Mouse (Mus musculus): ENCODE measurements around the gene Parg. TPM values are rescaled to one million over a fixed set of nuclear protein-coding genes. Genes with fewer than 3 reads are reported as not detected.

The Parg gene
- 10.5 TPM for polyA plus RNA-seq (2012; fragmentation: generic; extraction: Trizol)

DNA sequence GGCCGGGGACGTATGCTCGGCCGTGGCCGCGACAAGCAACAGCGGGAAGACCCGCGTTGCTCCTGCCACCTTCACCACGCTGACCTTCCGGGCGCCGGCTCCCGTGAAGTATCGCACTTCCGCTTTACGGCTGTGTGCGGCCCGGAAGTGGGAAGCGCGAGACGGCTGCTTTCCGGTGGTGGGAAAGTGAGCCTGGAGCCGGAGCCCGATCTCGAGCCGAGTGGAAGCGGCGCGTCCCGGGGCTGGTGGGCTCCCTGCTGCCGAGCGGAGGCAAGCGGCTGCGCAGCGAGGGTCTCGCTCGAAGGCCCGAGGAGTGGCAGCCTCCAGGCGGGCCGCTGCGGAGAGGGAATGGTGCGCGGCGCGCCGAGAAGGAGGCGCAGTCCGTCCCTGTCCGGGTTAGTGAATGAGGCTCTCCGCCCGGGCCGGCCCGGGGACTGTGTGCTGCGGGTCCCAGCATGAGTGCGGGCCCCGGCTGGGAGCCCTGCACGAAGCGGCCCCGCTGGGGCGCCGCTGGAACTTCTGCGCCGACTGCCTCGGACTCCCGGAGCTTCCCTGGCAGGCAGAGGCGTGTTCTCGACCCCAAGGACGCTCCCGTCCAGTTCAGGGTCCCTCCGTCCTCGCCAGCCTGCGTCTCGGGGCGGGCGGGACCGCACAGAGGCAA, at the start of gene Parg, which contains the start of gene Timm23:
Parg (plus strand) TSS at position 159 of the 661 bp plus-strand sequence.
Timm23 (minus strand) TSS at position 108 of the 661 bp plus-strand sequence.
- Histone ChIP-seq H3K79me2 (ENCODE audit: control insufficient read depth, insufficient read depth) (peaks cover 86% of the 10 kb centered on the region), H3K36me3 (ENCODE audit: control insufficient read depth, insufficient read depth) (peaks cover 27% of the 10 kb centered on the region), H3K4me2 (ENCODE audit: low read depth) (peak within 1 kb of the TSS; percentile 97), H3K27me3 (ENCODE audit: control insufficient read depth, insufficient read depth, insufficient read length) (no peaks in the 10 kb centered on the region), H3ac (ENCODE audit: control insufficient read depth, insufficient read length) (peak within 1 kb of the TSS; percentile 99), H3K4me3 (peak within 1 kb of the TSS; percentile 89)
- TF ChIP-seq MAX (IDR thresholded peaks at IDR 0.05; ENCODE audit: low read depth) (no peak), POLR2A (IDR thresholded peaks at IDR 0.05; ENCODE audit: insufficient read length, low read depth) (peak; percentile 63)

DNA sequence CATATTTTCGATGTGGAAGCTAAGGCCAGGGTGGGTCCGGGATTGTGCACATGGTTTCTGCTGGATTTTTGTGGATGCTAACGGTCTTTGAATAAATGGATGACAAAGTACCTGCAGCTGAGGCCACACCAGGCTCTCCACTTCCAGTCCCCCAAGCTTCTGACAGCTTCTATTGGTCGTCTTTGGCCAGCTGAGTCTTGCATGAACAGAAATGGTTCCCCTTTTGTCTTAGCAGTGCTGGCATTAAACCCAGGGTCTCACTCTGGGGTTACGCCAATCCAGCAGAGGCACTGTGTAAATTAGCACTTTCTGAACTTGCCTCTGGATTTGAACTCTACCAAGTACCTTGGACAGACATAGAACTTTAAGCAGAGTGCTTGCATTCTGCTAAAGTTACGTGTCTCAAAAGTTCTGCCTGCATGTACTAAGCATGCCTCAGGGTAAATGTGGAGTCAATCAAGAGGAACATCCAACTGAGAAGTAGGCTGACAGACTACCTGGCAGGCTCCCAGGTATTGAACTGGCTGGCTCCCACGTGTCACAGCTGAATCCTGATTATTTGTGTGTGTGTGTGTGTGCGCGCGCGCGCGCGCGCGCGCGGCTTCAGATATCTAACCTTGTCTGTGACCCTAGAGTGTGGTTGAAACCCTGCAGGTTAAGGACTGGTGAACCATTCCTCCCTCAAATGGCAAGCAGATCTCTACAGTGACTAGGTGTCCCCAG, 49.3 kb upstream of the Parg start:
- Histone ChIP-seq H3K36me3 (ENCODE audit: control insufficient read depth, insufficient read depth) (no peaks in the 10 kb centered on the region), H3K27me3 (ENCODE audit: control insufficient read depth, insufficient read depth, insufficient read length) (peaks cover 25% of the 10 kb centered on the region), H3K79me2 (ENCODE audit: control insufficient read depth, insufficient read depth) (no peaks in the 10 kb centered on the region), H3K4me3 (no peak overlapping the region), H3ac (ENCODE audit: control insufficient read depth, insufficient read length) (no peak overlapping the region), H3K4me2 (ENCODE audit: low read depth) (no peak overlapping the region)
- TF ChIP-seq MYOD1 (IDR thresholded peaks at IDR 0.05; ENCODE audit: control insufficient read depth in 1 of 3, insufficient read length in 2 of 3, low read depth in 2 of 3) = no peak
- no peak for TF ChIP-seq REST (IDR thresholded peaks at IDR 0.05; ENCODE audit: insufficient read depth, insufficient read length)
- no peak for TF ChIP-seq MYOG (IDR thresholded peaks at IDR 0.05; ENCODE audit: control insufficient read depth in 1 of 3, insufficient read depth in 1 of 3, insufficient read length in 2 of 3, low read depth in 2 of 3)
- no peak for TF ChIP-seq POLR2AphosphoS2 (IDR thresholded peaks at IDR 0.05; ENCODE audit: insufficient read length, low read depth)
- no peak for TF ChIP-seq USF1 (IDR thresholded peaks at IDR 0.05; ENCODE audit: low read depth)
- TF ChIP-seq TCF3 (IDR thresholded peaks at IDR 0.05; ENCODE audit: insufficient read length, low read depth) = no peak
- TF ChIP-seq TCF12 (IDR thresholded peaks at IDR 0.05; ENCODE audit: insufficient read depth, poor library complexity, severe bottlenecking) = no peak
- no peak for TF ChIP-seq E2F4 (IDR thresholded peaks at IDR 0.05; ENCODE audit: insufficient read depth)
- TF ChIP-seq SRF (IDR thresholded peaks at IDR 0.05; ENCODE audit: control insufficient read depth, insufficient read length, low read depth) = no peak
- TF ChIP-seq POLR2A (IDR thresholded peaks at IDR 0.05; ENCODE audit: insufficient read length, low read depth) = no peak
- no peak for TF ChIP-seq MAX (IDR thresholded peaks at IDR 0.05; ENCODE audit: low read depth)
- TF ChIP-seq CEBPB (IDR thresholded peaks at IDR 0.05; ENCODE audit: insufficient read depth, poor library complexity, severe bottlenecking) = no peak

- Histone ChIP-seq H3K4me2 (ENCODE audit: low read depth) (no peak overlapping the region), H3K4me3 (no peak overlapping the region), H3K27me3 (ENCODE audit: control insufficient read depth, insufficient read depth, insufficient read length) (peaks cover 25% of the 10 kb centered on the region), H3K36me3 (ENCODE audit: control insufficient read depth, insufficient read depth) (no peaks in the 10 kb centered on the region), H3ac (ENCODE audit: control insufficient read depth, insufficient read length) (no peak overlapping the region), H3K79me2 (ENCODE audit: control insufficient read depth, insufficient read depth) (no peaks in the 10 kb centered on the region)
- no peak for TF ChIP-seq TCF3 (IDR thresholded peaks at IDR 0.05; ENCODE audit: insufficient read length, low read depth)
- no peak for TF ChIP-seq CEBPB (IDR thresholded peaks at IDR 0.05; ENCODE audit: insufficient read depth, poor library complexity, severe bottlenecking)
- no peak for TF ChIP-seq REST (IDR thresholded peaks at IDR 0.05; ENCODE audit: insufficient read depth, insufficient read length)
- TF ChIP-seq E2F4 (IDR thresholded peaks at IDR 0.05; ENCODE audit: insufficient read depth) = no peak
- TF ChIP-seq POLR2AphosphoS2 (IDR thresholded peaks at IDR 0.05; ENCODE audit: insufficient read length, low read depth) = no peak
- TF ChIP-seq USF1 (IDR thresholded peaks at IDR 0.05; ENCODE audit: low read depth) = no peak
- no peak for TF ChIP-seq TCF12 (IDR thresholded peaks at IDR 0.05; ENCODE audit: insufficient read depth, poor library complexity, severe bottlenecking)
- no peak for TF ChIP-seq MYOD1 (IDR thresholded peaks at IDR 0.05; ENCODE audit: control insufficient read depth in 1 of 3, insufficient read length in 2 of 3, low read depth in 2 of 3)
- no peak for TF ChIP-seq MYOG (IDR thresholded peaks at IDR 0.05; ENCODE audit: control insufficient read depth in 1 of 3, insufficient read depth in 1 of 3, insufficient read length in 2 of 3, low read depth in 2 of 3)
- no peak for TF ChIP-seq POLR2A (IDR thresholded peaks at IDR 0.05; ENCODE audit: insufficient read length, low read depth)
- TF ChIP-seq MAX (IDR thresholded peaks at IDR 0.05; ENCODE audit: low read depth) = no peak
- no peak for TF ChIP-seq SRF (IDR thresholded peaks at IDR 0.05; ENCODE audit: control insufficient read depth, insufficient read length, low read depth)
These were observed 48.6 kb upstream of the Parg start for GRCm38 (mm10) chr14:32153156-32153555.

- no peaks in the 10 kb centered on the region for H3K36me3 ChIP-seq (ENCODE audit: control insufficient read depth, insufficient read depth)
- no peaks in the 10 kb centered on the region for H3K79me2 ChIP-seq (ENCODE audit: control insufficient read depth, insufficient read depth)
- peaks cover 14% of the 10 kb centered on the region for H3K27me3 ChIP-seq (ENCODE audit: control insufficient read depth, insufficient read depth, insufficient read length)
- no peak overlapping the region for H3ac ChIP-seq (ENCODE audit: control insufficient read depth, insufficient read length)
- no peak overlapping the region for H3K4me2 ChIP-seq (ENCODE audit: low read depth)
- no peak for TF ChIP-seq REST (IDR thresholded peaks at IDR 0.05; ENCODE audit: insufficient read depth, insufficient read length)
- H3K4me3 ChIP-seq = no peak overlapping the region
These were observed 47.0 kb upstream of the Parg start for GRCm38 (mm10) chr14:32154758-32155157.

DNA sequence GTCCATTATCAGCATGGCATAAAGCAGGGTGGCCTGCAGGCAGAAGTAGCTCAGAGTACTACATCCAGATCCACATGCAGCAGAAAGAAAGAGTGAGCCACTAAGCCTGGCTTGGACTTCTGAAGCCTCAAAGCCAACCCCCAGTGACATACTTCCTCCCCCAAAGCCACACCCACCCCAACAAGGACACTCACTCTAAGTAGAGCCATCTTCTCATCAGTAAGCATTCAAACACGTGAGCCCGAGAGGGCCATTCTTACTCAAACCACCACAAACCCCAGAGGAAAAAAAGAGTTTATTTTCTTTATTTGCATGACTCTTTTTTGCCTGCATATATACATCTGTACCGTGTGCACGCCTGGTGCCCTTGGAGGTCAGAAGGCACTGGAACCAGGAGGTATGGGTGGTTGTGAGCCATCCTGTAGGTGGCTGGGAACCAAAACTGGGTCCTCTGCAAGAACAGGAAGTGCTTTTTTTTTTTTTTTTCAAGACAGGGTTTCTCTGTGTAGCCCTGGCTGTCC, 42.5 kb upstream of the Parg start:
- Histone ChIP-seq H3K79me2 (ENCODE audit: control insufficient read depth, insufficient read depth) (peaks cover 42% of the 10 kb centered on the region), H3K4me2 (ENCODE audit: low read depth) (peak overlapping the region; percentile 69), H3K27me3 (ENCODE audit: control insufficient read depth, insufficient read depth, insufficient read length) (no peaks in the 10 kb centered on the region), H3ac (ENCODE audit: control insufficient read depth, insufficient read length) (peak overlapping the region; percentile 87), H3K4me3 (peak overlapping the region; percentile 77), H3K36me3 (ENCODE audit: control insufficient read depth, insufficient read depth) (no peaks in the 10 kb centered on the region)
- TF ChIP-seq USF1 (IDR thresholded peaks at IDR 0.05; ENCODE audit: low read depth) (peak; percentile 8), MAX (IDR thresholded peaks at IDR 0.05; ENCODE audit: low read depth) (no peak), REST (IDR thresholded peaks at IDR 0.05; ENCODE audit: insufficient read depth, insufficient read length) (no peak), E2F4 (IDR thresholded peaks at IDR 0.05; ENCODE audit: insufficient read depth) (no peak), POLR2A (IDR thresholded peaks at IDR 0.05; ENCODE audit: insufficient read length, low read depth) (no peak), MYOD1 (IDR thresholded peaks at IDR 0.05; ENCODE audit: control insufficient read depth in 1 of 3, insufficient read length in 2 of 3, low read depth in 2 of 3) (no peak)

Measured in myocyte (in vitro differentiated cells).